Mouse (Mus musculus) ES-CJ7 (cell line): Measurements from ENCODE around the gene Sh3glb2.

Experiments used
- DNase-seq: peaks from one replicate; pipeline ENCODE4 v3.0.0; 2011; ENCODE audit warnings: low read depth, low spot score

Sh3glb2 gene

GRCm38 (mm10) chr2:30342061-30342460, 17.1 kb downstream of the Sh3glb2 start:
- no peak for DNase-seq

- no peak for DNase-seq
Measured at GRCm38 (mm10) chr2:30337179-30337578, 22.0 kb downstream of the Sh3glb2 start.

- peak; percentile 75 for DNase-seq
Measured at GRCm38 (mm10) chr2:30336174-30336915, 22.8 kb downstream of the Sh3glb2 start.

- DNase-seq: peak; percentile 90
Measured at GRCm38 (mm10) chr2:30335324-30335723, 23.8 kb downstream of the Sh3glb2 start.

GRCm38 (mm10) chr2:30328791-30329190, 30.3 kb downstream of the Sh3glb2 start:
- DNase-seq: no peak

GRCm38 (mm10) chr2:30327276-30327675, 31.9 kb downstream of the Sh3glb2 start:
- no peak for DNase-seq

- no peak for DNase-seq
Measured at GRCm38 (mm10) chr2:30325296-30325695, 33.8 kb downstream of the Sh3glb2 start.

GRCm38 (mm10) chr2:30323111-30323510, 36.0 kb downstream of the Sh3glb2 start:
- DNase-seq: no peak

- DNase-seq: no peak
Measured at GRCm38 (mm10) chr2:30319260-30319659, 39.9 kb downstream of the Sh3glb2 start.

- no peak for DNase-seq
Measured at GRCm38 (mm10) chr2:30316955-30317354, 42.2 kb downstream of the Sh3glb2 start.

GRCm38 (mm10) chr2:30316136-30316535, 43.0 kb downstream of the Sh3glb2 start:
- peak; percentile 46 for DNase-seq

GRCm38 (mm10) chr2:30311481-30311880, 47.7 kb downstream of the Sh3glb2 start:
- no peak for DNase-seq

- no peak for DNase-seq
Measured at GRCm38 (mm10) chr2:30309351-30309750, 49.8 kb downstream of the Sh3glb2 start.

- DNase-seq: no peak
Measured at GRCm38 (mm10) chr2:30306087-30306486, 53.0 kb downstream of the Sh3glb2 start.

GRCm38 (mm10) chr2:30299966-30300365, 59.2 kb downstream of the Sh3glb2 start:
- no peak for DNase-seq

GRCm38 (mm10) chr2:30299525-30299924, 59.6 kb downstream of the Sh3glb2 start:
- DNase-seq: no peak
